In genomic region chr17:24848600-24849031, GRCm38 (mm10) we compare ENCODE assay signal across 8 mouse cellular contexts. TPM values are rescaled to one million over a fixed set of nuclear protein-coding genes. Genes with fewer than 3 reads are reported as not detected.
DNase-seq lines count a peak whose midpoint lies in the region; ATAC-seq and TF ChIP-seq lines count a peak whose summit lies in the region.

No protein-coding gene starts in this region.

- TF ChIP-seq POLR2A in spleen, adult 2 months (IDR thresholded peaks at IDR 0.05; ENCODE audit: low read depth, low read length), result no peak

- no peak for DNase-seq in spleen, adult 2 months (ENCODE audit: low read depth in 1 of 2, low spot score in 2 of 2)
- DNase-seq in spleen, postnatal 14 days (ENCODE audit: low spot score in 2 of 2), result no peak
- DNase-seq in liver, embryonic 14.5 days (ENCODE audit: low read depth in 3 of 3, low spot score in 3 of 3), result peak; percentile 71 to 79 (median 77)
- DNase-seq in right cerebral cortex, postnatal 4 days, result no peak
- DNase-seq in frontal cortex, postnatal 36 days (ENCODE audit: low spot score in 2 of 2), result no peak
- no peak for DNase-seq in adrenal gland, adult (ENCODE audit: inconsistent age in 2 of 2, low spot score in 1 of 2)

- TF ChIP-seq EP300 in liver, embryonic 14.5 days (IDR thresholded peaks at IDR 0.05; ENCODE audit: low read depth), result peak; percentile 66

- 0 out of 2 replicates have a peak overlapping the region, but pooled peaks have one; percentile 16 for H3K9ac ChIP-seq in hindbrain, embryonic 15.5 days
- peak overlapping the region; percentile 86 for H3K9ac ChIP-seq in liver, embryonic 14.5 days (replicated peaks)

- TF ChIP-seq CTCF in spleen, adult 2 months (IDR thresholded peaks at IDR 0.05; ENCODE audit: extremely low read depth, insufficient read depth, insufficient read length, insufficient replicate concordance), result no peak
- peak; percentile 36; the same call in 1 of the 2 replicates for TF ChIP-seq CTCF in liver, embryonic 14.5 days (IDR thresholded peaks at IDR 0.05; ENCODE audit: low read depth)

- H3K27me3 ChIP-seq in spleen, adult 2 months (ENCODE audit: control insufficient read depth, insufficient read depth, low read length), result no peaks in the 10 kb centered on the region; the same call in 1 of the 2 replicates
- H3K27me3 ChIP-seq in hindbrain, embryonic 15.5 days, result peaks cover 6% of the 10 kb centered on the region; the same call in 1 of the 2 replicates
- no peaks in the 10 kb centered on the region for H3K27me3 ChIP-seq in liver, embryonic 14.5 days (ENCODE audit: control insufficient read depth, insufficient read depth, low read length)

- no peak for ATAC-seq in hindbrain, embryonic 15.5 days (ENCODE audit: low FRiP score, low read depth)
- ATAC-seq in liver, embryonic 14.5 days (ENCODE audit: insufficient read depth), result peak; percentile 50
- ATAC-seq in cerebellum, adult (ENCODE audit: insufficient number of reproducible peaks, low FRiP score, low TSS enrichment), result no peak

- peak overlapping the region; percentile 93 for H3K4me2 ChIP-seq in hindbrain, embryonic 15.5 days
- H3K4me2 ChIP-seq in liver, embryonic 14.5 days (ENCODE audit: low read depth), result peak overlapping the region; percentile 89

- peak overlapping the region; percentile 22; the same call in 1 of the 2 replicates for H3K4me3 ChIP-seq in spleen, adult 2 months (ENCODE audit: extremely low read depth, insufficient read depth, insufficient read length)
- peak overlapping the region; percentile 94 for H3K4me3 ChIP-seq in hindbrain, embryonic 15.5 days
- H3K4me3 ChIP-seq in liver, embryonic 14.5 days (ENCODE audit: insufficient read depth in 1 of 2, low read depth in 2 of 2, low read length in 2 of 2), result peak overlapping the region; percentile 71 to 83

- peaks cover 3% of the 10 kb centered on the region for H3K36me3 ChIP-seq in spleen, adult 2 months (ENCODE audit: control insufficient read depth, insufficient read depth, low read length)
- peaks cover 6% of the 10 kb centered on the region for H3K36me3 ChIP-seq in hindbrain, embryonic 15.5 days
- H3K36me3 ChIP-seq in liver, embryonic 14.5 days (replicated peaks; ENCODE audit: control insufficient read depth, insufficient read depth, low read depth), result peaks cover 7% of the 10 kb centered on the region

- H3K9me3 ChIP-seq in hindbrain, embryonic 15.5 days, result no peaks in the 10 kb centered on the region
- H3K9me3 ChIP-seq in liver, embryonic 14.5 days (ENCODE audit: control insufficient read depth, low read length), result no peaks in the 10 kb centered on the region

- H3K27ac ChIP-seq in spleen, adult 2 months (ENCODE audit: insufficient read depth, low read length), result no peak overlapping the region; the same call in 1 of the 2 replicates
- H3K27ac ChIP-seq in hindbrain, embryonic 15.5 days (replicated peaks), result no peak overlapping the region
- H3K27ac ChIP-seq in liver, embryonic 14.5 days, result peak overlapping the region; percentile 92

- peaks cover 4% of the 10 kb centered on the region; the same call in 1 of the 2 replicates for H3K4me1 ChIP-seq in spleen, adult 2 months (ENCODE audit: control insufficient read depth, insufficient read depth, insufficient read length)
- H3K4me1 ChIP-seq in hindbrain, embryonic 15.5 days (replicated peaks), result peaks cover 25% of the 10 kb centered on the region
- peaks cover 18 to 21% of the 10 kb centered on the region in 2 experiments for H3K4me1 ChIP-seq in liver, embryonic 14.5 days (replicated peaks; ENCODE audit: control insufficient read depth in 2 of 2, insufficient read depth in 2 of 2, low read length in 1 of 2)

RNA-seq across cellular contexts. Expression of gene Fahd1, which starts 1.5 kb away (rescaled TPM):
- polyA plus RNA-seq in spleen, adult 2 months (2012; rRNA removed), result 7.7 and 8.7 TPM in 2 replicates
- 20.5 and 20.7 TPM in 2 replicates for polyA plus RNA-seq in hindbrain, embryonic 15.5 days (2015; fragmentation: Nextera tagmentation; extraction: Ambion mirVana)
- 18.6 and 24.0 TPM in 2 replicates for polyA plus RNA-seq in liver, embryonic 14.5 days (2012; rRNA removed)
- polyA plus RNA-seq in liver, embryonic 14.5 days (2014; fragmentation: Nextera tagmentation; extraction: Ambion mirVana), result 37.2 and 40.1 TPM in 2 replicates

RNA-seq across cellular contexts. Expression of gene Hagh, which starts 8.7 kb away (rescaled TPM):
- 142 and 147 TPM in 2 replicates for polyA plus RNA-seq in spleen, adult 2 months (2012; rRNA removed)
- 71.8 and 72.1 TPM in 2 replicates for polyA plus RNA-seq in hindbrain, embryonic 15.5 days (2015; fragmentation: Nextera tagmentation; extraction: Ambion mirVana)
- 49.8 and 65.9 TPM in 2 replicates for polyA plus RNA-seq in liver, embryonic 14.5 days (2012; rRNA removed)
- polyA plus RNA-seq in liver, embryonic 14.5 days (2014; fragmentation: Nextera tagmentation; extraction: Ambion mirVana), result 109 and 120 TPM in 2 replicates

RNA-seq across cellular contexts. Expression of gene Igfals, which starts 17.2 kb away (rescaled TPM):
- 1.1 and 1.9 TPM in 2 replicates for polyA plus RNA-seq in spleen, adult 2 months (2012; rRNA removed)
- 0.12 and 0.24 TPM in 2 replicates for polyA plus RNA-seq in hindbrain, embryonic 15.5 days (2015; fragmentation: Nextera tagmentation; extraction: Ambion mirVana)
- polyA plus RNA-seq in liver, embryonic 14.5 days (2012; rRNA removed), result 3.4 and 4.3 TPM in 2 replicates
- polyA plus RNA-seq in liver, embryonic 14.5 days (2014; fragmentation: Nextera tagmentation; extraction: Ambion mirVana), result 4.7 and 6.3 TPM in 2 replicates

RNA-seq across cellular contexts. Expression of gene Nubp2, which starts 37.5 kb away (rescaled TPM):
- polyA plus RNA-seq in spleen, adult 2 months (2012; rRNA removed), result 43.5 and 47.2 TPM in 2 replicates
- polyA plus RNA-seq in hindbrain, embryonic 15.5 days (2015; fragmentation: Nextera tagmentation; extraction: Ambion mirVana), result 62.7 and 65.2 TPM in 2 replicates
- 30.8 and 33.1 TPM in 2 replicates for polyA plus RNA-seq in liver, embryonic 14.5 days (2012; rRNA removed)
- 76.7 and 80.1 TPM in 2 replicates for polyA plus RNA-seq in liver, embryonic 14.5 days (2014; fragmentation: Nextera tagmentation; extraction: Ambion mirVana)

RNA-seq across cellular contexts. Expression of gene Spsb3, which starts 37.8 kb away (rescaled TPM):
- 76.9 and 112 TPM in 2 replicates for polyA plus RNA-seq in spleen, adult 2 months (2012; rRNA removed)
- 78.5 and 87.6 TPM in 2 replicates for polyA plus RNA-seq in hindbrain, embryonic 15.5 days (2015; fragmentation: Nextera tagmentation; extraction: Ambion mirVana)
- polyA plus RNA-seq in liver, embryonic 14.5 days (2012; rRNA removed), result 26.3 and 28.4 TPM in 2 replicates
- 37.5 and 40.2 TPM in 2 replicates for polyA plus RNA-seq in liver, embryonic 14.5 days (2014; fragmentation: Nextera tagmentation; extraction: Ambion mirVana)

Comparison
In these comparisons a context has a peak if more than half of its experiments do, and no peak if none do; other contexts are left out.
1. DNase-seq: peak in liver, embryonic 14.5 days (3 of 3); none in spleen, adult 2 months (0 of 2), spleen, postnatal 14 days (0 of 2), right cerebral cortex, postnatal 4 days (single experiment), frontal cortex, postnatal 36 days (0 of 2) and adrenal gland, adult (0 of 2).
2. H3K4me3 ChIP-seq: peak in every context shown above with its lines; median percentile 94 in hindbrain, embryonic 15.5 days; 77 in liver, embryonic 14.5 days; 22 in spleen, adult 2 months.